Mouse (Mus musculus) liver, adult 2 months (tissue): ENCODE measurements around the gene Hcls1. TPM values are rescaled to one million over a fixed set of nuclear protein-coding genes. Genes with fewer than 3 reads are reported as not detected.

Source experiments
- DNase-seq: peaks from one replicate; pipeline ENCODE4 v3.0.0-alpha.2; 2011; ENCODE audit warnings: low read depth, low spot score; ENCODE audit errors: extremely low read depth
- H3K27ac ChIP-seq: fragments of 200-500 bp; replicated peaks from 2 replicates; pipeline ENCODE4 v1.5.1; 2012; ENCODE audit warnings: low read depth, mild to moderate bottlenecking, control low read depth, inconsistent platforms, low read length; ENCODE audit not compliant: insufficient read depth
- H3K27me3 ChIP-seq: fragments of 200-500 bp; 2 replicates; pipeline ENCODE4 v1.6.1; 2012; ENCODE audit warnings: mild to moderate bottlenecking, moderate library complexity, low read length, inconsistent platforms; ENCODE audit not compliant: control insufficient read depth, insufficient read depth
- H3K36me3 ChIP-seq: fragments of 200-500 bp; 2 replicates; pipeline ENCODE4 v1.6.1; 2012; ENCODE audit warnings: low read length, inconsistent platforms; ENCODE audit not compliant: control insufficient read depth, insufficient read depth
- H3K4me1 ChIP-seq: fragments of 200-500 bp; 2 replicates; pipeline ENCODE4 v1.6.1; 2011; ENCODE audit warnings: low read length; ENCODE audit not compliant: control insufficient read depth, insufficient read depth
- H3K4me3 ChIP-seq: fragments of 200-500 bp; 2 replicates; pipeline ENCODE4 v1.5.1; 2011; ENCODE audit warnings: low read depth, mild to moderate bottlenecking, control low read depth, low read length, moderate library complexity; ENCODE audit not compliant: insufficient read depth
- H3K79me2 ChIP-seq: fragments of 200-500 bp; 2 replicates; pipeline ENCODE4 v1.6.1; 2012; ENCODE audit warnings: inconsistent platforms, mild to moderate bottlenecking, low read length, moderate library complexity; ENCODE audit not compliant: control insufficient read depth, insufficient read depth
- H3K9ac ChIP-seq: fragments of 200-500 bp; 2 replicates; pipeline ENCODE4 v1.6.1; 2012; ENCODE audit warnings: low read depth, mild to moderate bottlenecking, control low read depth, inconsistent platforms, low read length
- CTCF ChIP-seq: fragments of 200-500 bp; IDR thresholded peaks from 2 replicates; pipeline ENCODE4 v1.5.1; 2011; ENCODE audit warnings: low read depth, low read length, control low read depth
- POLR2A ChIP-seq: fragments of 200-500 bp; IDR thresholded peaks from 2 replicates; pipeline ENCODE4 v1.6.1; 2011; ENCODE audit warnings: low read length, control low read depth; ENCODE audit not compliant: insufficient read depth; ENCODE audit errors: extremely low read depth
- WGBS: fragments of 180-500 bp; shearing (Covaris S2); methylation state at CpG from one replicate; pipeline ENCODE4 v1.1.7; 2018; 5-methylcytosine and 5-hydroxymethylcytosine counted together
- polyA plus RNA-seq: library from polyadenylated mRNA; depleted of rRNA; stranded (reverse); fragments of >200 nt; gene quantifications from 2 replicates; pipeline ENCODE4 v1.2.3, GENCODE M21; 2012
- total RNA-seq: library from RNA; depleted of rRNA; stranded (reverse); fragments of >200 nt; gene quantifications from 2 replicates; pipeline ENCODE4 v1.2.3, GENCODE M21; 2014

Hcls1 gene
- total and polyA plus RNA-seq, 2 experiments, result 4.8 to 5.1 TPM

DNA sequence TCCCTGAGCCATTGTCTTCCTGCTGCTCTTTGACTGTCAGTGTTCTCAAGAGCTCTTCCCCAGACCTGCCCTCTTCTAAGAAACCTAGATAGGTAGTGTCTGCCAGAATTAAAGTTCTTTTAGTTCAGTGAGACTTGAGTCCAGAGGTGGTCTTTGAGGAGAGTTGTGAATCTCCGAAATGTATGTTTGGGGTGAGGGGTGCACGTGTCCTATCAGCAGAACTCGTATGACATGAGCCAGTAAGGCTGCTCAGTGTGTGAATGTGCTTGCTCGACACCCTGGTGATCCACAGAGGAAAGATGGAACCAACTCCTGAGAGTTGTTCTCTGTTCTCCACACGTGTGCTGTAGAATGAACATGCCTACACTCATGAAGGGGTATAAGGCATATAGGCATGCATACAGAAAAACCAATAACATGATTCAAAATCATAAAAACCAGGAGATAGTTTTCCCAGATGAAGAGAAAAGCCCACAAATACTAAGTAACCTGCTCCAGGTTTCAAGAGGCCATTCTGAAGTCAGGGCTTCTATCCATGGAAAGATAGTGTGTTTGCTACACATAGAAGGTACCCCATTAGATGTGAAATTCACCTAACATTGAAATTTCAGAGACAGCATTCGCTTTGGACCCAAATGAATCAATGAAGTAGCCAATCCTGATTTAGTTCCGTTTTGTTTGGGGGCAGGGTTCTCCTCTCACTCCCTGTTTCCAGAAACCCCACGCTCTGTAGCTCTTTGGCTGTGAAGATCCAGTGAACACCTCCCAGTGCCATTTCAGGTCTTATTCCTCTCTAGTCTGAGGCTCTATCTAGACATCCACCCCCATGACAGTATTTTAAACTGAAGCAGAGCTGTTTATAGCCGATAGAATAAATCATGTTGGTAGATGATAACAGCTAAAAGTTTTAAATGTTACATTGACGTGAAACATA is 8.0 kb upstream of the Hcls1 start:
- 95% methylated on average over 10 of the region's 10 CpGs for WGBS
- peaks cover 59% of the 10 kb centered on the region for H3K36me3 ChIP-seq

DNA sequence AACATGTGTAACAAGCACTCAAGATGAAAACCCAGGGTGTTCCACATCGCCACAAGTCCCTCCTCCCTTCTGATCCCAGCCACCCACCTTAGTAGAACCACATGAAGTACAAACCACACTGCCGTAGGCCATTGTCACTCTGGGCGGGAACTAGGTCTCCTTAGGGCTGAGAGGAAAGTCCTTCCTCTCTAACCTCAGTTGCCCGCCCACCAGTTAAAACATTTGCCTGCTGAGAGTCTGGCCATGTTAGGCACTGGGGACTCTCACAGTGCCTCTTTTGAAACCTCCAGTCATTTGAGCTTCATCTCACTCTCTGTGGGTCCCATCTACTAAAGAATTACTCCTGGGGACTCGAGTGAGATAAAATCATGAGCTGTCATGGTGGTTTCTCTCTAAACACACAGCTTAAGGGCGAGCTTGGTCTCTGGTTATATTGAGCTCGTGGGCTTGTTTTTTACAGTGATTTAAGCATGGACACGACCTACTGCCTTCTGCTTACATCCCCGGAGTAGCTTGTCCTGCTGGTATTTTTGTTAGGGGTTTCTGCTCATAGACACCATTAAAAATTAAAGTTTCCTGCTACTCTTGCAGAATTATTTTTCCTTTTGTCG is 7.2 kb upstream of the Hcls1 start:
- Histone ChIP-seq H3K27ac (no peak overlapping the region), H3K9ac (no peak overlapping the region), H3K4me3 (no peak overlapping the region), H3K79me2 (no peaks in the 10 kb centered on the region), H3K27me3 (no peaks in the 10 kb centered on the region), H3K4me1 (no peaks in the 10 kb centered on the region), H3K36me3 (peaks cover 65% of the 10 kb centered on the region)
- no peak for DNase-seq
- WGBS, result 92% methylated on average over 10 of the region's 10 CpGs
- TF ChIP-seq POLR2A, result no peak
- no peak for TF ChIP-seq CTCF

More for the DNA sequence above, 8.0 kb upstream of the Hcls1 start:
- no peak for TF ChIP-seq POLR2A
- TF ChIP-seq CTCF, result no peak
- Histone ChIP-seq H3K27me3 (no peaks in the 10 kb centered on the region), H3K27ac (no peak overlapping the region), H3K9ac (no peak overlapping the region), H3K4me1 (no peaks in the 10 kb centered on the region), H3K4me3 (no peak overlapping the region), H3K79me2 (no peaks in the 10 kb centered on the region)
- no peak for DNase-seq

DNA sequence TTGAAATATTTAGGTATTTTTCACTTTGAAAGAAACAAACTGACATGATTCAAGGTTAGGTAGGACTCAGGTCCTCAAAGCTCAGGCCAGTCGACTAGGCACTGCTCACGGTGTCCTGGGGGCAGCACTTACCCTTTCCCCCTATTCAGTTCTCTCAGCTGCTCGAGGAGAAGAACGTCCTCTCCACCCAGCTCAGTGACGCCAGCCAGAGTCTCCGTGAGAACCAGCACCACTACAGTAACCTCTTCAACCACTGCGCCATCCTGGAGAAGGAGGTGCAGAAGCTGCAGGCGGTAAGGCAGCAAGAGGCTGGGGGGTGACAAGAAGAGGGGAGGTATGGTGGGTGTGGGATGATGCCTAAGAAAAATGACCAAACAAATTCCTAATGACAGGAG is 6.7 kb upstream of the Hcls1 start:
- no peaks in the 10 kb centered on the region for H3K79me2 ChIP-seq
- 94% methylated on average over 8 of the region's 8 CpGs for WGBS
- no peak overlapping the region for H3K4me3 ChIP-seq
- H3K9ac ChIP-seq, result no peak overlapping the region
- no peak overlapping the region for H3K27ac ChIP-seq
- H3K4me1 ChIP-seq, result no peaks in the 10 kb centered on the region
- TF ChIP-seq CTCF, result no peak
- no peak for TF ChIP-seq POLR2A
- no peaks in the 10 kb centered on the region for H3K27me3 ChIP-seq
- DNase-seq, result no peak
- H3K36me3 ChIP-seq, result peaks cover 62% of the 10 kb centered on the region

DNA sequence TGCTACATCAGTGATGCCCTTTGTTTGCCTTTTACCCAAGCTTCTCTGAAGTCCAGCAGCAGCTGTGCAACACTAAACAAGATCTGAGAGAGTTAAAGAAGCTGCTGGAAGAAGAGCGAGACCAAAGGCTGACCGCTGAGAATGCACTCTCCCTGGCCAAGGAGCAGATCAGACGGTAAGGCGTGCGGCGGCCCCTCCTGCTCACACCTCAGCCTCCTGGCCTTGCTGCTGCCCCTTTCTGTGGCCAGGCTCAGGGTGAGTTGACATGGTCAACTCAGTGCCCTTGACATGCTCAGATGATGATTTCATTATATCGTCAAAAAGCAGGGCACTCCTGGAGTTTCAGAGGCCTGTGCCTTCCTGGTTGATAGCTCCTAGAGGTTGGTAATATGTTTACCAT is 5.6 kb upstream of the Hcls1 start:
- H3K4me3 ChIP-seq, result no peak overlapping the region
- no peak for DNase-seq
- H3K9ac ChIP-seq, result no peak overlapping the region
- no peak overlapping the region for H3K27ac ChIP-seq
- H3K4me1 ChIP-seq, result peaks cover 3% of the 10 kb centered on the region; the same call in 1 of the 2 replicates
- H3K36me3 ChIP-seq, result peaks cover 59% of the 10 kb centered on the region
- no peaks in the 10 kb centered on the region for H3K27me3 ChIP-seq
- WGBS, result 97% methylated on average over 7 of the region's 7 CpGs
- no peaks in the 10 kb centered on the region for H3K79me2 ChIP-seq
- TF ChIP-seq POLR2A (no peak), CTCF (no peak)

DNA sequence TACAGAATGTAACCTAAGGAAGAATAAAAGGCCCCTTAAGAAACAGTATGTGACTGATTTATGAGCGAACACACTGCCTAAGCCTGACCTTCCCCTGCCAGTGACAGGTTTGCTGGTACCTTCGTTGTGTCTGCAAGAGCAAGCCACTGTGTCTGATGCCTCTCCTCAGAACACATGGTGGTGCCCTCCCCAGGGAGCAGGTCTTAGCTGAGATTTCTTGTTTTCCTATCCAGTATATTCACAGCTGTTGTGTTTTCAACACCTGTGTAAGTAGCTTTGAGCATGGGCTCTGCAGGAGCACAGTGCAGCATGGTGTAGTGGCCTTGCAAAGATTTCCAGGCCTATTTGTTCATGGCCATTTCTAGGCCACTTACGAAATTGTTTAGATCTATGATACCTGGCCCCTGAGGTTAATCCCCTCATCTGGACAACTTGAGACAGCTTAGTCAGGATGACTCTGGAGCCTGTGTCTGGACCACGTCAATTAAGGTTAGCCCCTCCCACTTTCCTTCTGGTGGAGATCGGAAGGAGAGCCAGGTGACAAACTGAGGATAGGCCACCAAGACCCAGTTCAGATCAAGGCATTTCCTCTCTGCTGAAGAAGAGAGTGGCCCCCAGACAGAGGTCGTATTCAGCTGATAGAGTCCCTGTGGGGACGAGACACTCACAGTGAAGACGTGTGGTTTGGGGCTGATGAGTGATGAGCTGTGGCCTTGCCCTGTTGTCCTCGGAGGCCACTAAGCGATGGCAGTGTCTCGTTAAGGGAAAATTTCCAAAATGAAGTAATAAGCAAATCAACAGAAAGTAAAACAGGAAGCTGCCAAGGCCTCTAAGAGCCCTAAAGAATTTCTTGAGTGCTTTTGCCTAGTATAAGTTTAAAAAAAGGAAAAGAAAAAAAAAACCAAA is 4.3 kb upstream of the Hcls1 start:
- TF ChIP-seq POLR2A (no peak), CTCF (no peak)
- peaks cover 53% of the 10 kb centered on the region for H3K36me3 ChIP-seq
- DNase-seq, result peak; percentile 60
- 74% methylated on average over 11 of the region's 11 CpGs for WGBS
- peaks cover 4% of the 10 kb centered on the region; the same call in 1 of the 2 replicates for H3K4me1 ChIP-seq
- H3K27ac ChIP-seq, result no peak overlapping the region
- no peak overlapping the region for H3K4me3 ChIP-seq
- H3K27me3 ChIP-seq, result no peaks in the 10 kb centered on the region
- no peaks in the 10 kb centered on the region for H3K79me2 ChIP-seq
- no peak overlapping the region for H3K9ac ChIP-seq
